Mouse (Mus musculus): ENCODE measurements around the gene Prr15l.
A peak's percentile ranks its signal among the peaks of the same experiment; 100 is the strongest.

Prr15l gene

GRCm38 (mm10) chr11:96943746-96944304, 15.9 kb downstream of the Prr15l start, which contains the start of gene Pnpo:
Gene Pnpo (minus strand): TSS chr11:96943986.
- peak; percentile 96 for ATAC-seq (ENCODE audit: insufficient number of reproducible peaks, low FRiP score, low TSS enrichment)

DNA sequence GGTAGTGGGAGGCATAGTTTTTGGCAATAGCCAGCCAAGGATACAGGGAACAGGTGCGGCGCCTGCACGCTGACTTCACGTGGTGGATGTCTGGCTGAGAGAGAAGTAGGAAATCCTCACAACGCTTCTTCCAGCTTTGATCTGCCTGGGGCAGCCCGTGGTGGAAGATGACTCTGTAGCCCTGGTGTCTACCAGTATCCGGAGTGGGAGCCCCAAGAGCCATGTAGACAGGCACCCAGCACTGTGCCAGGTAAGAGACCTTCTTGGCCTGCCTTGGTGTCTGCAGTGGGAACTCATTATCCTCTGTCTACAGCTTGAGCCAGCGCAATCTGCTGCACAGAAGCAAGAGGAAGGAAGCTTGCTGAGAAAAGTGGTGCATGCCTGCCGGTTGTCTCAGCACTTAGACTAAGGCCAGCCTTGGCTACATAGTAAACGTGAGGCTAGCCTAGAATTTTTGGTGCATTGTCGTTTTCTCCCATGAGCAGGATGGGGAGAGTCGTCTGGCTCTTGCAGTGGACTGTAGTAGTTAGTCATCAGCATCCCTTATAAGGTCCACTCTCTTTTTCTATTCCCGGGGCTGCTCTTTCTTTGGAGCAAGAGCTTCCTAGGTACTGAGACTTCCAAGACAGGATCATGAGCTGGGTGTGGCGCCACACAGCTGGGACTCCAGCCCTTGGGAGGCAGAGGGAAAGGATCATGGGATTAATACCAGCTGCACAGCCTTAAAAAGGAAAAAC, 17.1 kb downstream of the Prr15l start:
- ATAC-seq (ENCODE audit: insufficient number of reproducible peaks, low FRiP score, low TSS enrichment): no peak

- ATAC-seq (ENCODE audit: insufficient number of reproducible peaks, low FRiP score, low TSS enrichment): no peak
Measured at GRCm38 (mm10) chr11:96946498-96946897, 18.6 kb downstream of the Prr15l start.

DNA sequence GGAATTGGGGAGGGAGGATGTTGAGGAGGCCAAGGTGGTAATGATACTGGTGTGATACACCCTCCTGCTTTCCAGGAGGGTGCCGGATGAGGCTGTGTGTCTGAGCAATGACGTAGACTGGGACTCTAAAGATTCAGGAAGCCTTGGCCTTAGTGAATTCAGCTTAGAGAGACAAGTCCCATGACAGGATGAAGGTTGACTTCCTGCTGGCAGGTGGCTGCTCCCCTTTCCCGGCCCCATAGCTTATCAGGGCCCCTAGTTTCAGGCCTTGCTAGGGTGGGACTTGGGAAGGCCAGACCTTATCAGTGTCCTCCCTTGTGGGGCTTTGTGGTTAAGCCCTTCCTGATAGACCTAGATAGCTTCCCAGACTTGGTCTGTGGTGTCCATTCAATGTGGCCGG, 19.9 kb downstream of the Prr15l start:
- ATAC-seq (ENCODE audit: insufficient number of reproducible peaks, low FRiP score, low TSS enrichment): no peak

DNA sequence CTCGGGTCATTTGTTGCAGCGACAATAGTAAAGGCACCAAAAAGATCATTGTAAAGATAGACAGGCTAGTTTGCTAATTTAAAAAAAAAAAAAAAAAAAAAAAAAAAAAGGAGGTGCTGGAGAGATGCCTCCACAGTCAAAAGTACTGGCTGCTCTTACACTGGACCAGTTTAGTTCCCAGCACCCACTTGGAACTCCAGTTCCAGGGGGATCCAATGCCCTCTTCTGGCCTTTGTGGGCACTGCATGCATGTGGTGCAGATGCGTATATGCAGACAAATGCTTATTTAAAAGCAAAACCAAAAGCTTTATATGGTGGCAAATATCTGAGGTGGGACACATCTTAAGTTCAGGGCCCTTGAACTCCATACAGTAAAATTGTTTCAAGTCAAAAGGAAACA, 22.9 kb downstream of the Prr15l start:
- ATAC-seq (ENCODE audit: insufficient number of reproducible peaks, low FRiP score, low TSS enrichment): no peak

GRCm38 (mm10) chr11:96952426-96952825, 24.5 kb downstream of the Prr15l start:
- ATAC-seq (ENCODE audit: insufficient number of reproducible peaks, low FRiP score, low TSS enrichment): no peak

GRCm38 (mm10) chr11:96952896-96953295, 25.0 kb downstream of the Prr15l start:
- no peak for ATAC-seq (ENCODE audit: insufficient number of reproducible peaks, low FRiP score, low TSS enrichment)

GRCm38 (mm10) chr11:96955094-96955493, 27.2 kb downstream of the Prr15l start:
- no peak for ATAC-seq (ENCODE audit: insufficient number of reproducible peaks, low FRiP score, low TSS enrichment)

- no peak for ATAC-seq (ENCODE audit: insufficient number of reproducible peaks, low FRiP score, low TSS enrichment)
Measured at GRCm38 (mm10) chr11:96956009-96956724, 28.3 kb downstream of the Prr15l start.

GRCm38 (mm10) chr11:96957061-96957805, 29.3 kb downstream of the Prr15l start:
- ATAC-seq (ENCODE audit: insufficient number of reproducible peaks, low FRiP score, low TSS enrichment): no peak

DNA sequence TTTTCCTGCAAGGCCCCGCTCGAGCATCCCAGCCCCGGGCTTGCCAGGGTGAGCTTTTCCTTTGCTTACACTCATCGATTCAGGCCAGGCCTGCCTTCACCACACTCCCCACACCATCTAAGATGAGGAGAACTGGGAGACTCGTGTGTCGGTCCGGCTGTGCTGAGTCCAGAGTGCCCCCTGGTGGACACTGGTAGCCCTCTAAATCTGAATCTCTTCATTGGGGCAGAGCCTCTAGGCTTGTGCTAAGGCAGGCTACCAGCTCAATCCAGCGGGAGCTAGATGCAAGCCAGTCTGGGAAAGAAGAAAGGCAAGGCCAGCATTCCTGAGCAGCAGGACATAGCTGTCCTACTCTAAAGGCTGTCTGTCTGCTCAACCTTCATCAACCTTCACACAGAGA, 35.7 kb downstream of the Prr15l start:
- ATAC-seq (ENCODE audit: insufficient number of reproducible peaks, low FRiP score, low TSS enrichment): peak; percentile 75; the same call in 1 of the 2 replicates

GRCm38 (mm10) chr11:96966172-96966571, 38.3 kb downstream of the Prr15l start:
- no peak for ATAC-seq (ENCODE audit: insufficient number of reproducible peaks, low FRiP score, low TSS enrichment)

DNA sequence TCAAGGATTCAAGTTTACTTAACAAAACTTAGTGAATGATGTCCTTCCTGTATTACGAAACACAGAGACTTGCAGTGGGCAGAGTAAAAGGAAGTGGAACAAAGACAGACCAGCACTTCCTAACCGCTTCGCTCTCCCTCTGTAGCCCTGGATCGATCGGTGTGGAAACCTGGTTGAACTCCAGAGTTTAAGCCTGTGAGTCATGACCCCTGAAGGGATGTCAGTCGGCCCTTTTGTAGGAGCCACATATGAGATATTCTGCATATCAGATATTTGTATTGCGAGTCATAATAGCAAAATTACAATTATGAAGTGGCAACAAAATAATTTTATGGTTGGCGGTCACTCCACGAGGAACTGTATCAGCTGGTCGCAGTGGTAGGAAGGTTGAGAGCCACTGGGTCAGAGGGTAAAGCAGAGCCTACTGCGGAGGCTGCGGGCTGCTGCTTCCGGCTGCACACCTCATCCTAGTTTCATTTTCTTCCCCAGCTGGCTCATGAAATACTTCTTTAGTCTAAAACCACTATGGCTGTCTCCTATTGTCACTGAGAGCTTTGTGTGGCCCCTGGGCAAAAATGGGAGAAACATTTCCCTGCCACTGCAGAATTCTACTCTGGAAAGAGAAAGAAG, 39.1 kb downstream of the Prr15l start:
- no peak for ATAC-seq (ENCODE audit: insufficient number of reproducible peaks, low FRiP score, low TSS enrichment)

DNA sequence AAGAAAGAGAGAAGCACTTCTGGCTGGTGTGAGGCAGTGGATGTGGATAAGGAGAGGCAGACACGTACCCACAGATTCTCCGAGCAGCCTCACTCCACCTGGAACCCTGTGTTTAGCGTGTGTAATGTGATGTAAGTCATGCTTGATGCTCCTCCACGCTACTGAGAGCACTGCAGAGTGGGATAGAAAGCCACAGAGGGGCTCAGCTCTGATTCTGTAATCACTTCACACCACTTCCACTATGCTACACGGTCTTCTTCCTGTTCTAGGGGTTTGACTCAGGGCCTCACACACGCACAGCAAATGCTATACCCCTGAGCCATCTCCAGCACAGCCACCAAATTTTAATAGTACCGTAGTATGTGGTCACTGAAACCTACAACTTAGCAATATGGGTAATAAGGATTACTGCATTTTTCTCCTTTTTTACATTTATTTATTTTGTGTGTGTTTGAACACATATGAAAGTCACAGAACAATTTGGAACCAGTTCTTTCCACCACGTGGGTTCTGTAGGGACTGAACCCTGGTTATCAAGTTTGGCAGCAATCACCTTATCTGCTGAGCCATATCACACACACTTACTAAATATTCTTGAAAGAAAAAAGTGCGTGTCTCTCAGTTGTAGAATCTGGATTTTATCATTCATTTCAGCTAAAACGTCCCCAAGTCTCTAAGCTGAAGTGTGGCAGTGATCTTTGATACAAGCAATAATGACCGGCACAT, 39.8 kb downstream of the Prr15l start:
- no peak for ATAC-seq (ENCODE audit: insufficient number of reproducible peaks, low FRiP score, low TSS enrichment)

DNA sequence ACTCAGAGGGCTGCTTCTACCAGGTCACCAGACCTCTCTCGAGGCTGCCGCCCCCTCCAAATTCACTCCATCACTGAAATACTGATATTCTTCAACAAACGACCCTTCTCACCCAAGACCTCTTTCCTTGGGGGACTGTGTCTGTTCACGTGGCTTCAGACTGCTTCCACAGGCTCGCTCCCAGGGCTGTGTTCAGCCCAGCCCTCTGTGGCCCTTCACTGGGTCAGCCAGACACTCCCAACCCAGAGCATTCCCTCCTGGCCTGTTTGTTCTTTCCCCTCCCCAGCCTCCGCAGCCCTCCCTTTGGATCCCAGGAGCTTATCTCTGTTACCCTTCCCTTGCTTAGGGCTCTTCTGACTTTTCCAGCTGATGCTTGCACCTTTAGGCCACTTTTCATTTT, 40.6 kb downstream of the Prr15l start:
- no peak for ATAC-seq (ENCODE audit: insufficient number of reproducible peaks, low FRiP score, low TSS enrichment)

DNA sequence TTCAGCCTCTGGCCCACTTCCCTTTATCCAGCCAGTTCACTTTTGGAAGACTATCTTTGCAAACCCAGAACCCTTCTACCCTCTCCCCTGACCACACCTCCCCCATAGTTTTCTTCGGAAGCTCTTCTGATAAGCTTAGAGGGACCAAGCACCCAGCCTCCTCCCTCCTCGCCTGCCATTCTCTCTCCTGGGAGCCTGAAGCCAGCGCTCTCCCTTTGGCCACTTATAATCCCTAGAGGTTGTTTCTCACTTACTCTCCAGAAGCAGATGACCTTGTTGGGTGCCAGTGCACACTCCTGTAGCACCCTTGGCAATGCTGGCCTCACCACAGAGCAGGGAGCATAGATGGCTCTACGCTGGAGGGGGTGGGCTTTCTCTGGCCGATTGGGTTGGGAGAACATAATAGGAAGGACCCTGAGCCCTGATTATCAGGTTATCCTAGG, 41.4 kb downstream of the Prr15l start:
- no peak for ATAC-seq (ENCODE audit: insufficient number of reproducible peaks, low FRiP score, low TSS enrichment)

GRCm38 (mm10) chr11:96969746-96970145, 41.8 kb downstream of the Prr15l start:
- ATAC-seq (ENCODE audit: insufficient number of reproducible peaks, low FRiP score, low TSS enrichment): peak; percentile 85; the same call in 1 of the 2 replicates

DNA sequence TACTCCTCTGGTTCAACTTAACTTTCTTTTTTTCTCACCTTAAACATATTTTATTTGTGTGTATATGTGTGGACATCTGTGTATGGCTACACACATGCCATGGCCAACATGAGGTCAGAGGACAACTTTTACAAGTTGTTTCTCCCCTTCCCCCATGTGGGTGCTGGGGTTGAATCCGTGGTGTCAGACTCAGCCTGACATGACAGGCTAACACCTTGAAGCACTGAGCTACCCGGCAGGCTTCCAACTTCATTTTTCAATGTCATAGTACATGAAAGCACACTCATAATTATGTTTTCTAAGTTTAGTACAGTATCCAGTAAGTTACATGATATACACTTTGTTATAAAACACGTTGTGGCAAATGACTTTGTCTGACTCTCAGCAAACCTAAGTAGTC, 42.4 kb downstream of the Prr15l start:
- ATAC-seq (ENCODE audit: insufficient number of reproducible peaks, low FRiP score, low TSS enrichment): no peak

DNA sequence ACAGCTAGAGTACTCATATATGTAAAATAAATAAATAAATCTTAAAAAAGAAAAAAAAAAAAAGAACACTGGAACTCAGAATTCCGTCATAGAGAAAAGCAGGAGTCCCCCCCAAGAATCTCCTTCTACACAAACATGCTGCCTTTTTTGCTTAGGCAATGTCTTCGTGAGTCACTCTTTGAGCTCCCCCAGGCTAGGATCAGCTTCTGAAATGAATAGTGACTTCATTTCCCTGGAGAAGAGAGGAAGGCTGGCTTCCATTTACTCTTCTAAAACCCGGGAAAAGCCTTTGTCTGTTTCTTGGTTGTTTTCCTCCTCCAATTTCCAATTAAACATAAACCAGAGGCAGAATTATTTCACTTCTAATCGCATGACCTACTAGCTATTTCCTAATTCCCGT, 45.0 kb downstream of the Prr15l start:
- ATAC-seq (ENCODE audit: insufficient number of reproducible peaks, low FRiP score, low TSS enrichment): no peak
